Mouse (Mus musculus) thymus, adult 2 months (tissue): Measurements from ENCODE around the gene 1190005I06Rik.

ENCODE experiments used
- CTCF ChIP-seq: fragments of 200-500 bp; IDR thresholded peaks from 2 replicates; pipeline ENCODE4 v1.5.1; 2012; ENCODE audit warnings: mild to moderate bottlenecking, control low read depth, low read length, moderate library complexity, borderline replicate concordance; ENCODE audit not compliant: control insufficient read depth, poor library complexity, insufficient read depth; ENCODE audit errors: extremely low read depth
- POLR2A ChIP-seq: fragments of 200-500 bp; IDR thresholded peaks from 2 replicates; pipeline ENCODE4 v1.6.1; 2012; ENCODE audit warnings: mild to moderate bottlenecking, low read length, control low read depth, moderate library complexity; ENCODE audit not compliant: control insufficient read depth, poor library complexity, insufficient read depth; ENCODE audit errors: extremely low read depth

GRCm38 (mm10) chr8:120573866-120574265, 73.6 kb downstream of the 1190005I06Rik start:
- no peak for TF ChIP-seq CTCF
- no peak for TF ChIP-seq POLR2A
